Mouse (Mus musculus) hindbrain, embryonic 14.5 days (tissue): ENCODE measurements around the gene Sytl2. TPM values are rescaled to one million over a fixed set of nuclear protein-coding genes. Genes with fewer than 3 reads are reported as not detected.

Source experiments
- ATAC-seq: fragments of 200-750 bp; cut with Nextera tagmentation; 2 replicates; pipeline ENCODE4 v1.8.0; 2017; ENCODE audit warnings: moderate number of reproducible peaks, mild to moderate bottlenecking, moderate TSS enrichment, moderate library complexity; ENCODE audit not compliant: low FRiP score
- DNase-seq: peaks from one replicate; pipeline ENCODE4 v3.0.0-alpha.2; 2015; ENCODE audit warnings: low spot score
- H3K27ac ChIP-seq: fragments of 300-500 bp; sonication (generic); 2 replicates; pipeline ENCODE4 v1.5.1; 2014; ENCODE audit warnings: mild to moderate bottlenecking, moderate library complexity
- H3K27me3 ChIP-seq: fragments of 300-500 bp; sonication (generic); 2 replicates; pipeline ENCODE4 v1.6.1; 2014; ENCODE audit warnings: mild to moderate bottlenecking, low read length, mixed read lengths; ENCODE audit not compliant: control insufficient read depth, insufficient read depth
- H3K36me3 ChIP-seq: fragments of 300-500 bp; sonication (generic); replicated peaks from 2 replicates; pipeline ENCODE4 v1.6.1; 2014; ENCODE audit not compliant: control insufficient read depth, insufficient read depth
- H3K4me1 ChIP-seq: fragments of 300-500 bp; sonication (generic); replicated peaks from 2 replicates; pipeline ENCODE4 v1.6.1; 2014; ENCODE audit warnings: antibody characterized with exemption, low read length, mixed read lengths; ENCODE audit not compliant: control insufficient read depth, insufficient read depth
- H3K4me2 ChIP-seq: fragments of 300-500 bp; sonication (generic); replicated peaks from 2 replicates; pipeline ENCODE4 v1.6.1; 2014; ENCODE audit warnings: mild to moderate bottlenecking, moderate library complexity
- H3K4me3 ChIP-seq: fragments of 300-500 bp; sonication (generic); replicated peaks from 2 replicates; pipeline ENCODE4 v1.5.1; 2014; ENCODE audit warnings: mild to moderate bottlenecking, low read length
- H3K9ac ChIP-seq: fragments of 300-500 bp; sonication (generic); 2 replicates; pipeline ENCODE4 v1.6.1; 2014
- H3K9me3 ChIP-seq: fragments of 300-500 bp; sonication (generic); 2 replicates; pipeline ENCODE4 v1.6.1; 2016; ENCODE audit warnings: low read length; ENCODE audit not compliant: control insufficient read depth
- whole genome bisulfite sequencing: fragments of 180-500 bp; shearing (Covaris S2); extraction: QIAGEN DNeasy Blood & Tissue Kit; methylation state at CpG from one replicate; pipeline ENCODE4 v1.1.7; 2014; 5-methylcytosine and 5-hydroxymethylcytosine counted together
- polyA plus RNA-seq: library from polyadenylated mRNA; unstranded; fragments of >200 nt; fragmentation: Nextera tagmentation; extraction: Ambion mirVana; gene quantifications from 2 replicates; pipeline ENCODE4 v1.2.1, GENCODE M21; 2014

Gene Sytl2
- polyA plus RNA-seq, 1 experiment from 2014 or later = 8.0 TPM

- H3K4me1 ChIP-seq = no peaks in the 10 kb centered on the region
- WGBS = 86% methylated on average over 3 of the region's 3 CpGs
- no peak overlapping the region for H3K9ac ChIP-seq
- H3K4me2 ChIP-seq = no peak overlapping the region
- DNase-seq = no peak
- no peak overlapping the region for H3K27ac ChIP-seq
- H3K4me3 ChIP-seq = no peak overlapping the region
- ATAC-seq = no peak
- H3K27me3 ChIP-seq = no peaks in the 10 kb centered on the region
- H3K9me3 ChIP-seq = no peaks in the 10 kb centered on the region
- no peaks in the 10 kb centered on the region for H3K36me3 ChIP-seq
Measured at GRCm38 (mm10) chr7:90332483-90333065, 30.5 kb downstream of the Sytl2 start.

DNA sequence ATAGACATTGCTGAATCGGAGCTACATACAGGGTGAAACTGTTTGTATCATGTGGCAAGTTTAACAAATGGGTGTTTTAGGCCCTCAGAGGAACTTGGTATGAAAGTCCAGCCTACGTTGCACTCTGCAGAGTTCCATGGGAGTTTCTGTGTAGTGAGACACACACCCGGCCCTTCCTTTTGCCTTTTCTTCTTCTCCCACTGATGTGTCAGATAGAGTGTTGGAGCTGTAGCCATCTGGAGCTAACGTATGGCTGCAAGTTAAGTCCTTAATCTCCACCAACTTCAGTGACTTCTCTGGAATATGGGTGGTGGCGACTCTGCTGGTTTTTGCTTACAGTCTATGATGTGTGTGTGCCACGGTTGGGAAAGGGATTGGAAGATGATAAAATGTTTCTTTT is 32.3 kb downstream of the Sytl2 start:
- Histone ChIP-seq H3K36me3 (no peaks in the 10 kb centered on the region), H3K9ac (no peak overlapping the region), H3K27me3 (no peaks in the 10 kb centered on the region), H3K4me3 (no peak overlapping the region), H3K9me3 (no peaks in the 10 kb centered on the region), H3K4me1 (no peaks in the 10 kb centered on the region), H3K27ac (no peak overlapping the region), H3K4me2 (no peak overlapping the region)
- WGBS = 90% methylated on average over 6 of the region's 6 CpGs
- DNase-seq (no peak), ATAC-seq (no peak)

- Histone ChIP-seq H3K9ac (no peak overlapping the region), H3K27ac (no peak overlapping the region), H3K4me2 (no peak overlapping the region), H3K9me3 (no peaks in the 10 kb centered on the region), H3K36me3 (no peaks in the 10 kb centered on the region), H3K4me3 (no peak overlapping the region), H3K4me1 (no peaks in the 10 kb centered on the region), H3K27me3 (no peaks in the 10 kb centered on the region)
- DNase-seq (no peak), ATAC-seq (no peak)
- WGBS = 93% methylated on average over 3 of the region's 3 CpGs
Measured at GRCm38 (mm10) chr7:90334831-90335230, 32.8 kb downstream of the Sytl2 start.

- 44% methylated on average over 3 of the region's 3 CpGs for WGBS
- ATAC-seq = no peak
- H3K27me3 ChIP-seq = no peaks in the 10 kb centered on the region
Measured at GRCm38 (mm10) chr7:90335755-90336194, 33.7 kb downstream of the Sytl2 start.

GRCm38 (mm10) chr7:90341212-90341957 is 39.3 kb downstream of the Sytl2 start:
- Histone ChIP-seq H3K4me1 (no peaks in the 10 kb centered on the region), H3K9ac (no peak overlapping the region), H3K4me3 (no peak overlapping the region), H3K27ac (no peak overlapping the region), H3K36me3 (no peaks in the 10 kb centered on the region), H3K27me3 (no peaks in the 10 kb centered on the region), H3K9me3 (no peaks in the 10 kb centered on the region), H3K4me2 (no peak overlapping the region)
- DNase-seq (no peak), ATAC-seq (no peak)
- WGBS = 51% methylated on average over 12 of the region's 12 CpGs

More at GRCm38 (mm10) chr7:90335755-90336194, 33.7 kb downstream of the Sytl2 start:
- Histone ChIP-seq H3K9ac (no peak overlapping the region), H3K4me2 (no peak overlapping the region), H3K36me3 (no peaks in the 10 kb centered on the region), H3K4me1 (no peaks in the 10 kb centered on the region), H3K4me3 (no peak overlapping the region), H3K27ac (no peak overlapping the region), H3K9me3 (no peaks in the 10 kb centered on the region)
- no peak for DNase-seq

GRCm38 (mm10) chr7:90344903-90345302 is 42.9 kb downstream of the Sytl2 start:
- no peaks in the 10 kb centered on the region for H3K9me3 ChIP-seq
- no peak overlapping the region for H3K4me3 ChIP-seq
- no peak overlapping the region for H3K27ac ChIP-seq
- H3K4me1 ChIP-seq = no peaks in the 10 kb centered on the region
- WGBS = 83% methylated on average over 3 of the region's 3 CpGs
- no peaks in the 10 kb centered on the region for H3K36me3 ChIP-seq
- ATAC-seq = no peak
- no peak overlapping the region for H3K4me2 ChIP-seq
- no peak overlapping the region for H3K9ac ChIP-seq
- no peaks in the 10 kb centered on the region for H3K27me3 ChIP-seq
- no peak for DNase-seq

- Histone ChIP-seq H3K27ac (no peak overlapping the region), H3K9me3 (no peaks in the 10 kb centered on the region), H3K9ac (no peak overlapping the region), H3K4me3 (no peak overlapping the region), H3K4me2 (no peak overlapping the region), H3K4me1 (no peaks in the 10 kb centered on the region), H3K27me3 (no peaks in the 10 kb centered on the region), H3K36me3 (no peaks in the 10 kb centered on the region)
- WGBS = 91% methylated on average over 5 of the region's 5 CpGs
- ATAC-seq (no peak), DNase-seq (no peak)
Measured at GRCm38 (mm10) chr7:90347779-90348437, 45.9 kb downstream of the Sytl2 start.

- no peaks in the 10 kb centered on the region for H3K27me3 ChIP-seq
- no peaks in the 10 kb centered on the region for H3K4me1 ChIP-seq
- H3K36me3 ChIP-seq = no peaks in the 10 kb centered on the region
- H3K27ac ChIP-seq = no peak overlapping the region
- ATAC-seq (no peak), DNase-seq (no peak)
- H3K4me2 ChIP-seq = no peak overlapping the region
- no peaks in the 10 kb centered on the region for H3K9me3 ChIP-seq
- no peak overlapping the region for H3K4me3 ChIP-seq
- WGBS = 85% methylated on average over 5 of the region's 5 CpGs
- no peak overlapping the region for H3K9ac ChIP-seq
Measured at GRCm38 (mm10) chr7:90349014-90349413, 47.0 kb downstream of the Sytl2 start.

- Histone ChIP-seq H3K4me2 (no peak overlapping the region), H3K27me3 (no peaks in the 10 kb centered on the region), H3K9me3 (no peaks in the 10 kb centered on the region), H3K27ac (no peak overlapping the region), H3K9ac (no peak overlapping the region), H3K4me1 (no peaks in the 10 kb centered on the region), H3K36me3 (no peaks in the 10 kb centered on the region), H3K4me3 (no peak overlapping the region)
- no peak for DNase-seq
- ATAC-seq = no peak
- 91% methylated on average over 3 of the region's 3 CpGs for WGBS
Measured at GRCm38 (mm10) chr7:90352183-90352582, 50.1 kb downstream of the Sytl2 start.
